Mouse (Mus musculus) MEL (cell line): ENCODE measurements around the gene AI837181. TPM values are rescaled to one million over a fixed set of nuclear protein-coding genes. Genes with fewer than 3 reads are reported as not detected.

Experiments
- DNase-seq: peaks from one replicate; pipeline ENCODE4 v3.0.0; 2011; ENCODE audit warnings: low read depth, low spot score
- H3K27ac ChIP-seq: 2 replicates; pipeline ENCODE4 v1.5.1; 2012; ENCODE audit warnings: low read depth, mild to moderate bottlenecking, control low read depth, low read length, moderate library complexity; ENCODE audit not compliant: control insufficient read depth
- H3K27me3 ChIP-seq, 2 experiments: fragments of 150-350 bp in 1 of 2; sonication (generic) in 1 of 2; 2 replicates each; pipeline ENCODE4 v1.6.1; 2012; ENCODE audit warnings: low read length in 2 of 2, mild to moderate bottlenecking in 2 of 2, improper control_type of control experiment in 1 of 2, moderate library complexity in 1 of 2; ENCODE audit not compliant: insufficient read depth in 2 of 2, control insufficient read depth in 1 of 2
- H3K36me3 ChIP-seq, 2 experiments: 2 replicates each; pipeline ENCODE4 v1.6.1; 2012 to 2014; ENCODE audit warnings: low read length in 2 of 2, improper control_type of control experiment in 1 of 2, inconsistent platforms in 1 of 2, mild to moderate bottlenecking in 1 of 2; ENCODE audit not compliant: insufficient read depth in 2 of 2, control insufficient read depth in 1 of 2
- H3K4me1 ChIP-seq, 2 experiments: fragments of 150-350 bp in 1 of 2; sonication (generic) in 1 of 2; 2 replicates each; pipeline ENCODE4 v1.6.1; 2012; ENCODE audit warnings: low read length in 2 of 2, improper control_type of control experiment in 1 of 2, mild to moderate bottlenecking in 1 of 2; ENCODE audit not compliant: insufficient read depth in 2 of 2, control insufficient read depth in 1 of 2
- H3K4me3 ChIP-seq, 2 experiments: fragments of 150-350 bp in 1 of 2; sonication (generic) in 1 of 2; 2 replicates each; pipeline ENCODE4 v1.5.1; 2012; ENCODE audit warnings: low read depth in 2 of 2, low read length in 2 of 2, mild to moderate bottlenecking in 2 of 2, moderate library complexity in 2 of 2, control low read depth in 1 of 2, improper control_type of control experiment in 1 of 2; ENCODE audit not compliant: control insufficient read depth in 1 of 2, insufficient read depth in 1 of 2
- H3K79me2 ChIP-seq: 2 replicates; pipeline ENCODE4 v1.6.1; 2012; ENCODE audit warnings: mild to moderate bottlenecking, low read length, moderate library complexity; ENCODE audit not compliant: control insufficient read depth, poor library complexity, insufficient read depth
- H3K9ac ChIP-seq: 2 replicates; pipeline ENCODE4 v1.6.1; 2012; ENCODE audit warnings: low read depth, mild to moderate bottlenecking, control low read depth, low read length, moderate library complexity; ENCODE audit not compliant: control insufficient read depth, poor library complexity, severe bottlenecking
- H3K9me3 ChIP-seq: fragments of 150-350 bp; sonication (generic); replicated peaks from 2 replicates; pipeline ENCODE4 v1.6.1; 2012; ENCODE audit warnings: mild to moderate bottlenecking, low read length, improper control_type of control experiment, moderate library complexity; ENCODE audit not compliant: insufficient read depth
- ELF1 ChIP-seq: IDR thresholded peaks from 2 replicates; pipeline ENCODE4 v1.6.1; 2014; ENCODE audit warnings: low read depth, mild to moderate bottlenecking, inconsistent platforms, low read length, improper control_type of control experiment, moderate library complexity
- ETS1 ChIP-seq: IDR thresholded peaks from 2 replicates; pipeline ENCODE4 v1.6.1; 2012; ENCODE audit warnings: low read depth, mild to moderate bottlenecking, inconsistent platforms, low read length, improper control_type of control experiment, moderate library complexity
- HCFC1 ChIP-seq: IDR thresholded peaks from 2 replicates; pipeline ENCODE4 v1.6.1; 2012; ENCODE audit warnings: low read depth, mild to moderate bottlenecking, inconsistent platforms, low read length, improper control_type of control experiment, moderate library complexity
- MAX ChIP-seq: IDR thresholded peaks from 2 replicates; pipeline ENCODE4 v1.6.1; 2011; ENCODE audit warnings: low read length, improper control_type of control experiment
- MEF2A ChIP-seq: IDR thresholded peaks from 2 replicates; pipeline ENCODE4 v1.6.1; 2014; ENCODE audit warnings: low read depth, mild to moderate bottlenecking, inconsistent platforms, low read length, improper control_type of control experiment; ENCODE audit not compliant: poor library complexity, insufficient replicate concordance, severe bottlenecking; ENCODE audit errors: extremely low read depth
- MXI1 ChIP-seq: IDR thresholded peaks from 2 replicates; pipeline ENCODE4 v1.6.1; 2011; ENCODE audit warnings: mild to moderate bottlenecking, low read depth, low read length, improper control_type of control experiment
- NELFE ChIP-seq: IDR thresholded peaks from 2 replicates; pipeline ENCODE4 v1.6.1; 2011; ENCODE audit warnings: low read depth, low read length, improper control_type of control experiment
- NRF1 ChIP-seq: IDR thresholded peaks from 2 replicates; pipeline ENCODE4 v1.6.1; 2014; ENCODE audit warnings: low read depth, mild to moderate bottlenecking, inconsistent platforms, low read length, improper control_type of control experiment, moderate library complexity; ENCODE audit not compliant: poor library complexity, insufficient read depth, severe bottlenecking
- POLR2A ChIP-seq, 2 experiments: IDR thresholded peaks; 2 replicates each; pipeline ENCODE4 v1.6.1; 2011 to 2012; ENCODE audit warnings: low read length in 2 of 2, mild to moderate bottlenecking in 2 of 2, control low read depth in 1 of 2, improper control_type of control experiment in 1 of 2, low read depth in 1 of 2, moderate library complexity in 1 of 2; ENCODE audit not compliant: control insufficient read depth in 1 of 2, insufficient read depth in 1 of 2, poor library complexity in 1 of 2
- POLR2AphosphoS2 ChIP-seq: IDR thresholded peaks from 2 replicates; pipeline ENCODE4 v1.6.1; 2011; ENCODE audit warnings: low read length, improper control_type of control experiment
- UBTF ChIP-seq: IDR thresholded peaks from 2 replicates; pipeline ENCODE4 v1.6.1; 2012; ENCODE audit warnings: low read depth, mild to moderate bottlenecking, inconsistent platforms, low read length, improper control_type of control experiment, moderate library complexity, borderline replicate concordance; ENCODE audit not compliant: insufficient read depth
- polyA plus RNA-seq, 2 experiments: library from polyadenylated mRNA; stranded (reverse) in 1 of 2; unstranded in 1 of 2; fragments of >175 nt in 1 of 2; fragments of >200 nt in 1 of 2; gene quantifications; 2 replicates each; pipeline versions ENCODE4 v1.2.1 to v1.2.4; 2012; ENCODE audit warnings: low replicate concordance in 2 of 2, low read depth in 1 of 2; ENCODE audit not compliant: insufficient read length in 2 of 2, insufficient read depth in 1 of 2, missing spikeins in 1 of 2
- total RNA-seq: library from RNA; depleted of rRNA; stranded (reverse); fragments of 300-350 nt; gene quantifications from 2 replicates; pipeline ENCODE4 v1.2.3, GENCODE M21; 2012; rRNA removed

AI837181 gene
- total and polyA plus RNA-seq, 3 experiments: 8.9 to 41.3 TPM; not detected in 1

DNA sequence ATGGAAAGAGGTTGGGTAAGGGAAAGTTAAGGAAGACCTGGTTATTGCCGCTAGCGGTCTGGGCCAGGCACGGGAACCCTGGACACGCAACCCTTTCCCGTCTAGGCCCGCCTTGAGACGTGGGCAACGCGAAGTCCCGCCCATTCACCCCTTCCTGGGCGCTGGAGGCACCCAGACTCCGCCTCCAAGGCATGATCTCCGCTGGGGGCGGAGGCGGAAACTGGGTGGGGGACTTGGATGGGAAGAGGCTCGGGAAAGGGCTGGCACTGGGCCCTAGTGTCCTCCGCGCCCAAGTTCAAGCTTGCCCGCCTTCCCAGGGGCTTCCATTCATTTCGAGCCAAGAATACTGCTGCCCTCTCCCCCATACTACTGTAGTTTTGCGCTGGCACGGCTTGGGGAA, 48.8 kb downstream of the AI837181 start, which contains the start of gene Efemp2 (continued):
- TF ChIP-seq POLR2AphosphoS2 (peak; percentile 82), ETS1 (peak; percentile 43; the same call in 1 of the 2 replicates)
- TF ChIP-seq, all 39 proteins: peak for 16

DNA sequence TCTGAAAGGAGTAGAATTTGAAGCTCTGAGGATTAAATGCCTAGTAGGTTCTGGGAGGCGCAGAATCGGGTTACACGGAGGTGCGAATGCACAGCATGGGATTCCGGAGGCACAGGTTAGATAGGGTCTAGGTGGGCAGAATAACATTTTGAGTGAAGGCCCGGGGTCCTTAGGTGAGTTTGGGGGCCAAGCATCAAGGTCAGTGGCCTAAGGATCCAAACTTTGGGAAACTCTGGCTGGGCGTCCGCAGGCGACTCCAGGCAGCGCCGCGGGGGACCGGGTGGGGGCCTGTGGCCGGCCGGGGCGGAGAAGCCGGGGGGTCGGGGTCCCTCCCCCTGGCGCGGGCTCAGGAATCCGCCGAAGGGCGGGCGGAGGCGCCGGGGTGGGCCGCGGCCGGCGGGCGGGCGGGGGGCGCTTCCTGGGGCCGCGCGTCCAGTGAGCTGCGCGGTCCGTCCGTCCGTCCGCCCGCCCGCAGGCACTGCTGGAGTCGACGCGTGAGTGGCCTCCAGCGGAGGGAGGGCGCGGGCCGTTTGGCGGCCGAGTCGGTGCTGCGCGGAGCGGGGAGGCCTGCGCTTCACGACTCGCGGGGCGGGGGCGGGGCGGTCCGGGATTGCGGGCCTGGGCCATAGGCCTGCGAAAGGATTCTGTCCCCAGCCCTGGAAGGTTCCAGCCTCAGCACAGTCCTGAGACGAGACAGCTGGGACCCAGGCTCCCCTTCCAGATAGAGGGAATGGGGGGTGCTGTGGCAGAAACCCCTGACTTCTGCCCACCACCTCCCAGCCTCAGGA, 49.5 kb downstream of the AI837181 start:
- Histone ChIP-seq H3K27me3 (no peaks in the 10 kb centered on the region), H3K79me2 (no peaks in the 10 kb centered on the region; the same call in 1 of the 2 replicates)
- TF ChIP-seq NELFE: no peak
- peak; percentile 11; the same call in 1 of the 2 replicates for TF ChIP-seq HCFC1
- 0 out of 4 replicates have a peak, but pooled peaks of 1 of the 2 experiments have one; percentile 54 for TF ChIP-seq POLR2A (IDR thresholded peaks at IDR 0.05; ENCODE audit: control insufficient read depth in 1 of 2, insufficient read depth in 1 of 2, low read depth in 1 of 2, low read length in 2 of 2, poor library complexity in 1 of 2)
- no peak for TF ChIP-seq ELF1
- TF ChIP-seq MXI1: 0 out of 2 replicates have a peak, but pooled peaks have one; percentile 1
- TF ChIP-seq, all 39 proteins: peak for 3
- Histone ChIP-seq H3K9ac (peak overlapping the region; percentile 78), H3K27ac (peak overlapping the region; percentile 41; the same call in 1 of the 2 replicates), H3K36me3 (peaks cover 0 to 4% of the 10 kb centered on the region in 2 experiments; a peak in 2 of 4 replicates), H3K4me1 (peaks cover 0 to 5% of the 10 kb centered on the region in 2 experiments; a peak in 1 of 4 replicates), H3K9me3 (no peaks in the 10 kb centered on the region), H3K4me3 (peak overlapping the region; percentile 67 to 92)
- DNase-seq: no peak

DNA sequence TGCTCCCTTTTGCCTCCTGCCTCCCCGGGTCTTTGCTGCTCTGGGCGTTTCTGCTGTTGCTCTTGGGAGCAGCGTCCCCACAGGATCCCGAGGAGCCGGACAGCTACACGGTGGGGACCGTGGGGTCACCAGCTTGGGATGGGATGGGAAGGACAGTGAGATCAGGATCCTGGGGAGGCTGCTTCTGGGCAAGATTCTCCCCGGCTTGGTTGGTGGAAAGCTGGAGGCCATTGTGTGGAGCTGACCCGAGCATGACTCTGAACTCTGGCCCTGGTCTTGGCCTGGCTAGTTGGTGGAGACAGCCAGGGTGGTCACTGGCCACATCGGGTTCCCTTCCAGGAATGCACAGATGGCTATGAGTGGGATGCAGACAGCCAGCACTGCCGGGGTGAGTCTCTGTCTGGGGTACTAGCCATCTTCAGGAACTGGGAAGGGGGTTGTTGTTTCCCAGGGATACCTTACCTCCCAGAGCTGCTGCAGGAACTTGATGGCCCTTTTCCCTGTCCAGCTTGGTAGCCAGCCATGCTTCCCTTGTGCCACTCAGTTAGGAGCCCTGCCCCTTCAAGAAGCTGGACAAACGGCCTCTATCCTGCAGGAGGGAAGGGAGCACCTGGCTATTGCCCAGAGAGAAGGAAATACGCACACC, 50.2 kb downstream of the AI837181 start:
- Histone ChIP-seq H3K36me3 (peaks cover 0 to 4% of the 10 kb centered on the region in 2 experiments; a peak in 2 of 4 replicates), H3K4me1 (peaks cover 0 to 5% of the 10 kb centered on the region in 2 experiments; a peak in 1 of 4 replicates), H3K4me3 (peak overlapping the region; percentile 47 to 92; a peak in 3 of 4 replicates), H3K27me3 (no peaks in the 10 kb centered on the region), H3K9me3 (no peaks in the 10 kb centered on the region), H3K9ac (peak overlapping the region; percentile 78), H3K27ac (no peak overlapping the region), H3K79me2 (no peaks in the 10 kb centered on the region; the same call in 1 of the 2 replicates)
- TF ChIP-seq MAX (no peak), NRF1 (no peak), UBTF (no peak), HCFC1 (no peak), MEF2A (no peak), ETS1 (no peak)
- no peak for DNase-seq

Other genes with a start within 250 kb of the AI837181 start
- gene Pacs1, start 152.0 kb upstream of the AI837181 start, total RNA-seq: 5.7 TPM in 2 replicates
- gene Pacs1, start 152.0 kb upstream of the AI837181 start, polyA plus RNA-seq: 10 to 100 TPM in 1 of 2 experiments, not detected in 1; 19.9 TPM
- gene Sf3b2, start 129.7 kb upstream of the AI837181 start, total RNA-seq: 178 and 180 TPM in 2 replicates
- 100 to 1,000 TPM; 259 to 331 TPM for gene Sf3b2, start 129.7 kb upstream of the AI837181 start, polyA plus RNA-seq
- gene Gal3st3, start 126.8 kb upstream of the AI837181 start, total RNA-seq: not detected in 2 replicates
- under 1 TPM in 1 of 2 experiments, not detected in 1; 0.04 TPM for gene Gal3st3, start 126.8 kb upstream of the AI837181 start, polyA plus RNA-seq
- gene Catsper1, start 89.4 kb upstream of the AI837181 start, total RNA-seq: not detected in 2 replicates
- gene Catsper1, start 89.4 kb upstream of the AI837181 start, polyA plus RNA-seq: not detected
- gene Cst6, start 75.6 kb upstream of the AI837181 start, total RNA-seq: not detected in 2 replicates
- under 1 TPM in 1 of 2 experiments, not detected in 1; 0.26 TPM for gene Cst6, start 75.6 kb upstream of the AI837181 start, polyA plus RNA-seq
- 110 and 129 TPM in 2 replicates for gene Eif1ad, start 58.4 kb upstream of the AI837181 start, total RNA-seq
- gene Eif1ad, start 58.4 kb upstream of the AI837181 start, polyA plus RNA-seq: 100 to 1,000 TPM in 1 of 2 experiments, not detected in 1; 121 TPM
- gene Banf1, start 58.0 kb upstream of the AI837181 start, total RNA-seq: 207 and 211 TPM in 2 replicates
- gene Banf1, start 58.0 kb upstream of the AI837181 start, polyA plus RNA-seq: 1,000 to 10,000 TPM in 1 of 2 experiments, 100 to 1,000 TPM in 1; 644 to 1,168 TPM
- gene Sart1, start 36.4 kb upstream of the AI837181 start, total RNA-seq: 114 and 117 TPM in 2 replicates
- gene Sart1, start 36.4 kb upstream of the AI837181 start, polyA plus RNA-seq: 100 to 1,000 TPM in 1 of 2 experiments, not detected in 1; 141 TPM
- gene Tsga10ip, start 22.6 kb upstream of the AI837181 start, total RNA-seq: 0.54 and 0.72 TPM in 2 replicates
- 1 to 10 TPM in 1 of 2 experiments, not detected in 1; 4.5 TPM for gene Tsga10ip, start 22.6 kb upstream of the AI837181 start, polyA plus RNA-seq
- gene Drap1, start 165 bp upstream of the AI837181 start, total RNA-seq: 160 and 183 TPM in 2 replicates
- gene Drap1, start 165 bp upstream of the AI837181 start, polyA plus RNA-seq: 100 to 1,000 TPM in 1 of 2 experiments, not detected in 1; 307 TPM
- gene Fosl1, start 22.4 kb downstream of the AI837181 start, total RNA-seq: 1.1 and 2.0 TPM in 2 replicates
- gene Fosl1, start 22.4 kb downstream of the AI837181 start, polyA plus RNA-seq: 1 to 10 TPM in 1 of 2 experiments, not detected in 1; 3.1 TPM
- 3.6 and 4.1 TPM in 2 replicates for gene Ccdc85b, start 32.8 kb downstream of the AI837181 start, total RNA-seq
- 1 to 10 TPM in 1 of 2 experiments, not detected in 1; 7.6 TPM for gene Ccdc85b, start 32.8 kb downstream of the AI837181 start, polyA plus RNA-seq
- 21.9 and 28.3 TPM in 2 replicates for gene Fibp, start 35.5 kb downstream of the AI837181 start, total RNA-seq
- gene Fibp, start 35.5 kb downstream of the AI837181 start, polyA plus RNA-seq: 10 to 100 TPM in 1 of 2 experiments, not detected in 1; 63.5 TPM
- gene Ctsw, start 43.4 kb downstream of the AI837181 start, total RNA-seq: 0.15 TPM in 1 of 2 replicates, not detected in the other
- gene Ctsw, start 43.4 kb downstream of the AI837181 start, polyA plus RNA-seq: under 1 TPM in 1 of 2 experiments, not detected in 1; 0.39 TPM
- gene Efemp2, start 48.8 kb downstream of the AI837181 start, total RNA-seq: 7.5 and 10.4 TPM in 2 replicates
- 10 to 100 TPM in 1 of 2 experiments, not detected in 1; 17.7 TPM for gene Efemp2, start 48.8 kb downstream of the AI837181 start, polyA plus RNA-seq
- gene Mus81, start 63.3 kb downstream of the AI837181 start, total RNA-seq: 34.3 and 38.9 TPM in 2 replicates
- 10 to 100 TPM in 1 of 2 experiments, not detected in 1; 50.5 TPM for gene Mus81, start 63.3 kb downstream of the AI837181 start, polyA plus RNA-seq
- gene Cfl1, start 65.3 kb downstream of the AI837181 start, total RNA-seq: 880 and 979 TPM in 2 replicates
- gene Cfl1, start 65.3 kb downstream of the AI837181 start, polyA plus RNA-seq: 1,000 to 10,000 TPM in 1 of 2 experiments, not detected in 1; 2,037 TPM
- gene 1700020D05Rik, start 78.6 kb downstream of the AI837181 start, total RNA-seq: 0.19 and 0.23 TPM in 2 replicates
- under 1 TPM in 1 of 2 experiments, not detected in 1; 0.78 TPM for gene 1700020D05Rik, start 78.6 kb downstream of the AI837181 start, polyA plus RNA-seq
- gene Snx32, start 85.4 kb downstream of the AI837181 start, total RNA-seq: 1.3 and 1.8 TPM in 2 replicates
- 1 to 10 TPM in 1 of 2 experiments, not detected in 1; 2.6 TPM for gene Snx32, start 85.4 kb downstream of the AI837181 start, polyA plus RNA-seq
- gene Ovol1, start 135.5 kb downstream of the AI837181 start, total RNA-seq: not detected in 2 replicates
- under 1 TPM in 1 of 2 experiments, not detected in 1; 0.06 TPM for gene Ovol1, start 135.5 kb downstream of the AI837181 start, polyA plus RNA-seq
- 18.0 and 18.5 TPM in 2 replicates for gene Ap5b1, start 142.9 kb downstream of the AI837181 start, total RNA-seq
- gene Ap5b1, start 142.9 kb downstream of the AI837181 start, polyA plus RNA-seq: 10 to 100 TPM in 1 of 2 experiments, not detected in 1; 28.1 TPM
- gene Rnaseh2c, start 176.7 kb downstream of the AI837181 start, total RNA-seq: 109 and 124 TPM in 2 replicates
- 100 to 1,000 TPM in 1 of 2 experiments, not detected in 1; 165 TPM for gene Rnaseh2c, start 176.7 kb downstream of the AI837181 start, polyA plus RNA-seq
- gene Kat5, start 185.1 kb downstream of the AI837181 start, total RNA-seq: 51.0 and 54.5 TPM in 2 replicates
- gene Kat5, start 185.1 kb downstream of the AI837181 start, polyA plus RNA-seq: 10 to 100 TPM in 1 of 2 experiments, not detected in 1; 67.6 TPM
- gene Rela, start 212.3 kb downstream of the AI837181 start, total RNA-seq: 16.4 and 19.0 TPM in 2 replicates
- 10 to 100 TPM in 1 of 2 experiments, not detected in 1; 61.7 TPM for gene Rela, start 212.3 kb downstream of the AI837181 start, polyA plus RNA-seq
- 6.2 and 7.6 TPM in 2 replicates for gene Sipa1, start 238.6 kb downstream of the AI837181 start, total RNA-seq
- 10 to 100 TPM in 1 of 2 experiments, not detected in 1; 15.5 TPM for gene Sipa1, start 238.6 kb downstream of the AI837181 start, polyA plus RNA-seq